Mouse (Mus musculus) G1E (cell line): Measurements from ENCODE around the gene Sumo3. TPM values are rescaled to one million over a fixed set of nuclear protein-coding genes. Genes with fewer than 3 reads are reported as not detected.

Experiments
- ATAC-seq: 2 replicates; pipeline ENCODE4 v1.8.0; 2016; ENCODE audit warnings: mild to moderate bottlenecking; ENCODE audit not compliant: insufficient number of reproducible peaks, poor library complexity, low FRiP score, severe bottlenecking; ENCODE audit errors: extremely low read depth
- DNase-seq: peaks from one replicate; pipeline ENCODE4 v3.0.0; 2012; ENCODE audit warnings: low spot score
- H3K27me3 ChIP-seq: 2 replicates; pipeline ENCODE4 v1.6.1; 2012; ENCODE audit warnings: mild to moderate bottlenecking, low read length, inconsistent platforms; ENCODE audit not compliant: insufficient read depth
- H3K36me3 ChIP-seq: replicated peaks from 2 replicates; pipeline ENCODE3; 2012; ENCODE audit warnings: mild to moderate bottlenecking, inconsistent platforms
- H3K4me1 ChIP-seq: 2 replicates; pipeline ENCODE4 v1.6.1; 2012; ENCODE audit warnings: low read depth, low read length, inconsistent platforms, mixed read lengths; ENCODE audit not compliant: insufficient read depth
- H3K4me3 ChIP-seq: 2 replicates; pipeline ENCODE4 v1.5.1; 2012; ENCODE audit warnings: low read depth, mild to moderate bottlenecking, inconsistent platforms, low read length, moderate library complexity, mixed read lengths
- H3K9me3 ChIP-seq: replicated peaks from 2 replicates; pipeline ENCODE4 v1.6.1; 2012; ENCODE audit warnings: inconsistent platforms
- CTCF ChIP-seq: IDR thresholded peaks from 2 replicates; pipeline ENCODE4 v1.5.1; 2012; ENCODE audit warnings: low read depth, low read length, inconsistent platforms, mixed read lengths
- GATA1 ChIP-seq: IDR thresholded peaks from 2 replicates; pipeline ENCODE4 v1.6.1; 2012; ENCODE audit warnings: borderline replicate concordance, low read length, inconsistent platforms, mixed read lengths
- GATA2 ChIP-seq: IDR thresholded peaks from 2 replicates; pipeline ENCODE4 v1.6.1; 2012; ENCODE audit warnings: low read depth, low read length, inconsistent platforms, borderline replicate concordance
- TAL1 ChIP-seq: conservative IDR thresholded peaks from 2 replicates; pipeline ENCODE4 v1.6.1; 2012; ENCODE audit warnings: low read depth, low read length, inconsistent platforms, mixed read lengths
- polyA plus RNA-seq: library from polyadenylated mRNA; stranded (reverse); fragments of >175 nt; gene quantifications from 2 replicates; pipeline ENCODE4 v1.2.3, GENCODE M21; 2012
- total RNA-seq, 2 experiments: library from RNA; stranded (forward) in 1 of 2; stranded (reverse) in 1 of 2; fragments of 200-1000 nt in 1 of 2; fragments of >200 nt in 1 of 2; fragmentation: Nextera tagmentation in 1 of 2; gene quantifications; 2 replicates each; pipeline ENCODE4 v1.2.3; 2014 to 2017

The Sumo3 gene
- total and polyA plus RNA-seq, 3 experiments, result 32.6 to 160 (median 96.3) TPM

DNA sequence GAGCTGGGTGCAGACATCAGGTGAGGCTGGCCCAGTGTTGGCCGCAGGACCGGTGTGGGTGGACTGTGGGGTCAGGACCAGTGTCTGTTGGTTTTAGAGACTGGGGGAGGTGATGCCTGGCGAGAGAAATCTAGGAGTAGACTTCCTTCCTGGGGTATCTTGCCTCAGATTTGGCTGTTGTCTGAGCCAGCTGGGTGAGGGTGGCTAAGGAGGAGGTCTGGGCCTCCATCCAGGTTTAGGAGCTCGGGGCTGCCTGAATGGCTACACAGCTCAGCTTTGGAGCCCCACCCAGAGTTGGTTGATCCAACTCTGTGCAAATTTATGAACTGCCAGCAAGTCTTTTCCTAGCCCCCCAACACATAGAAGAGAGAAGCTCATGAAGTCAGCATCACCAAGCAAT lies 61.5 kb downstream of the Sumo3 start:
- ATAC-seq, result no peak
- no peaks in the 10 kb centered on the region for H3K36me3 ChIP-seq
- H3K4me3 ChIP-seq, result no peak overlapping the region
- no peak for DNase-seq
- H3K27me3 ChIP-seq, result peaks cover 26% of the 10 kb centered on the region
- peaks cover 29% of the 10 kb centered on the region for H3K4me1 ChIP-seq
- no peak for TF ChIP-seq CTCF
- no peak for TF ChIP-seq TAL1
- no peak for TF ChIP-seq GATA1
- TF ChIP-seq GATA2, result no peak
- H3K9me3 ChIP-seq, result no peaks in the 10 kb centered on the region

Other genes with a start within 250 kb of the Sumo3 start
Only the 20 nearest of the 29 such genes appear.
- gene Fam207a, start 90.3 kb upstream of the Sumo3 start, total RNA-seq (2014; fragmentation: Nextera tagmentation), result 13.0 and 14.5 TPM in 2 replicates
- gene Fam207a, start 90.3 kb upstream of the Sumo3 start, total RNA-seq (2017), result 31.1 and 39.4 TPM in 2 replicates
- 122 and 191 TPM in 2 replicates for gene Fam207a, start 90.3 kb upstream of the Sumo3 start, polyA plus RNA-seq
- 39.6 and 51.8 TPM in 2 replicates for gene Itgb2, start 75.8 kb upstream of the Sumo3 start, total RNA-seq (2014; fragmentation: Nextera tagmentation)
- gene Itgb2, start 75.8 kb upstream of the Sumo3 start, total RNA-seq (2017), result 49.1 and 49.2 TPM in 2 replicates
- 8.5 and 20.0 TPM in 2 replicates for gene Itgb2, start 75.8 kb upstream of the Sumo3 start, polyA plus RNA-seq
- 133 and 140 TPM in 2 replicates for gene Pttg1ip, start 24.4 kb upstream of the Sumo3 start, total RNA-seq (2014; fragmentation: Nextera tagmentation)
- gene Pttg1ip, start 24.4 kb upstream of the Sumo3 start, total RNA-seq (2017), result 111 and 115 TPM in 2 replicates
- 106 and 128 TPM in 2 replicates for gene Pttg1ip, start 24.4 kb upstream of the Sumo3 start, polyA plus RNA-seq
- gene Gm49325, start 100 bp downstream of the Sumo3 start, total RNA-seq (2014; fragmentation: Nextera tagmentation), result not detected in 2 replicates
- not detected in 2 replicates for gene Gm49325, start 100 bp downstream of the Sumo3 start, total RNA-seq (2017)
- gene Gm49325, start 100 bp downstream of the Sumo3 start, polyA plus RNA-seq, result not detected in 2 replicates
- gene Ube2g2, start 16.2 kb downstream of the Sumo3 start, total RNA-seq (2014; fragmentation: Nextera tagmentation), result 18.4 and 24.5 TPM in 2 replicates
- gene Ube2g2, start 16.2 kb downstream of the Sumo3 start, total RNA-seq (2017), result 20.7 and 23.4 TPM in 2 replicates
- gene Ube2g2, start 16.2 kb downstream of the Sumo3 start, polyA plus RNA-seq, result 26.0 and 35.0 TPM in 2 replicates
- gene Tspear, start 80.5 kb downstream of the Sumo3 start, total RNA-seq (2014; fragmentation: Nextera tagmentation), result not detected in 2 replicates
- gene Tspear, start 80.5 kb downstream of the Sumo3 start, total RNA-seq (2017), result not detected in 2 replicates
- not detected in 2 replicates for gene Tspear, start 80.5 kb downstream of the Sumo3 start, polyA plus RNA-seq
- not detected in 2 replicates for gene Gm19402, start 84.7 kb downstream of the Sumo3 start, total RNA-seq (2014; fragmentation: Nextera tagmentation)
- gene Gm19402, start 84.7 kb downstream of the Sumo3 start, total RNA-seq (2017), result not detected in 2 replicates
- not detected in 2 replicates for gene Gm19402, start 84.7 kb downstream of the Sumo3 start, polyA plus RNA-seq
- not detected in 2 replicates for gene Gm9508, start 91.1 kb downstream of the Sumo3 start, total RNA-seq (2014; fragmentation: Nextera tagmentation)
- not detected in 2 replicates for gene Gm9508, start 91.1 kb downstream of the Sumo3 start, total RNA-seq (2017)
- gene Gm9508, start 91.1 kb downstream of the Sumo3 start, polyA plus RNA-seq, result not detected in 2 replicates
- not detected in 2 replicates for gene Gm10272, start 100.5 kb downstream of the Sumo3 start, total RNA-seq (2014; fragmentation: Nextera tagmentation)
- gene Gm10272, start 100.5 kb downstream of the Sumo3 start, total RNA-seq (2017), result not detected in 2 replicates
- not detected in 2 replicates for gene Gm10272, start 100.5 kb downstream of the Sumo3 start, polyA plus RNA-seq
- not detected in 2 replicates for gene Gm10024, start 105.4 kb downstream of the Sumo3 start, total RNA-seq (2014; fragmentation: Nextera tagmentation)
- gene Gm10024, start 105.4 kb downstream of the Sumo3 start, total RNA-seq (2017), result not detected in 2 replicates
- not detected in 2 replicates for gene Gm10024, start 105.4 kb downstream of the Sumo3 start, polyA plus RNA-seq
- not detected in 2 replicates for gene Gm10142, start 109.7 kb downstream of the Sumo3 start, total RNA-seq (2014; fragmentation: Nextera tagmentation)
- not detected in 2 replicates for gene Gm10142, start 109.7 kb downstream of the Sumo3 start, total RNA-seq (2017)
- not detected in 2 replicates for gene Gm10142, start 109.7 kb downstream of the Sumo3 start, polyA plus RNA-seq
- not detected in 2 replicates for gene Krtap12-1, start 114.5 kb downstream of the Sumo3 start, total RNA-seq (2014; fragmentation: Nextera tagmentation)
- gene Krtap12-1, start 114.5 kb downstream of the Sumo3 start, total RNA-seq (2017), result not detected in 2 replicates
- not detected in 2 replicates for gene Krtap12-1, start 114.5 kb downstream of the Sumo3 start, polyA plus RNA-seq
- gene Gm10100, start 120.4 kb downstream of the Sumo3 start, total RNA-seq (2014; fragmentation: Nextera tagmentation), result not detected in 2 replicates
- gene Gm10100, start 120.4 kb downstream of the Sumo3 start, total RNA-seq (2017), result not detected in 2 replicates
- gene Gm10100, start 120.4 kb downstream of the Sumo3 start, polyA plus RNA-seq, result not detected in 2 replicates
- gene Gm18596, start 136.5 kb downstream of the Sumo3 start, total RNA-seq (2014; fragmentation: Nextera tagmentation), result not detected in 2 replicates
- not detected in 2 replicates for gene Gm18596, start 136.5 kb downstream of the Sumo3 start, total RNA-seq (2017)
- not detected in 2 replicates for gene Gm18596, start 136.5 kb downstream of the Sumo3 start, polyA plus RNA-seq
- not detected in 2 replicates for gene Gm9736, start 145.3 kb downstream of the Sumo3 start, total RNA-seq (2014; fragmentation: Nextera tagmentation)
- 0.22 TPM in 1 of 2 replicates, not detected in the other for gene Gm9736, start 145.3 kb downstream of the Sumo3 start, total RNA-seq (2017)
- gene Gm9736, start 145.3 kb downstream of the Sumo3 start, polyA plus RNA-seq, result not detected in 2 replicates
- not detected in 2 replicates for gene Gm3233, start 153.6 kb downstream of the Sumo3 start, total RNA-seq (2014; fragmentation: Nextera tagmentation)
- 0.33 TPM in 1 of 2 replicates, not detected in the other for gene Gm3233, start 153.6 kb downstream of the Sumo3 start, total RNA-seq (2017)
- not detected in 2 replicates for gene Gm3233, start 153.6 kb downstream of the Sumo3 start, polyA plus RNA-seq
- not detected in 2 replicates for gene Gm3238, start 165.2 kb downstream of the Sumo3 start, total RNA-seq (2014; fragmentation: Nextera tagmentation)
- gene Gm3238, start 165.2 kb downstream of the Sumo3 start, total RNA-seq (2017), result 0.22 TPM in 1 of 2 replicates, not detected in the other
- gene Gm3238, start 165.2 kb downstream of the Sumo3 start, polyA plus RNA-seq, result not detected in 2 replicates
- not detected in 2 replicates for gene Gm7138, start 170.8 kb downstream of the Sumo3 start, total RNA-seq (2014; fragmentation: Nextera tagmentation)
- gene Gm7138, start 170.8 kb downstream of the Sumo3 start, total RNA-seq (2017), result 0.33 TPM in 1 of 2 replicates, not detected in the other
- not detected in 2 replicates for gene Gm7138, start 170.8 kb downstream of the Sumo3 start, polyA plus RNA-seq
- not detected in 2 replicates for gene Gm3250, start 176.4 kb downstream of the Sumo3 start, total RNA-seq (2014; fragmentation: Nextera tagmentation)
- gene Gm3250, start 176.4 kb downstream of the Sumo3 start, total RNA-seq (2017), result not detected in 2 replicates
- gene Gm3250, start 176.4 kb downstream of the Sumo3 start, polyA plus RNA-seq, result not detected in 2 replicates
- gene Gm7137, start 182.1 kb downstream of the Sumo3 start, total RNA-seq (2014; fragmentation: Nextera tagmentation), result not detected in 2 replicates
- not detected in 2 replicates for gene Gm7137, start 182.1 kb downstream of the Sumo3 start, total RNA-seq (2017)
- gene Gm7137, start 182.1 kb downstream of the Sumo3 start, polyA plus RNA-seq, result not detected in 2 replicates